Mouse (Mus musculus) midbrain, embryonic 11.5 days (tissue): ENCODE measurements at regions not wholly inside any gene's neighbourhood (a gene's known extent, or its start where the extent isn't known, plus 50 kb on each side); places are given as distances from the start of the nearest gene placed in this dataset.
"Not testable (repeated sequence)": the region's sequence is repeated elsewhere in the genome, so short reads cannot be mapped to it uniquely, and the experiment has no call there.

Experiments
- ATAC-seq: fragments of 200-750 bp; cut with Nextera tagmentation; 2 replicates; pipeline ENCODE4 v1.8.0; 2017; ENCODE audit warnings: moderate TSS enrichment, moderate library complexity; ENCODE audit not compliant: low FRiP score
- DNase-seq: peaks from one replicate; pipeline ENCODE4 v3.0.0; 2015; ENCODE audit warnings: low spot score; ENCODE audit errors: missing footprints
- H3K27ac ChIP-seq: fragments of 300-500 bp; sonication (generic); 2 replicates; pipeline ENCODE4 v1.5.1; 2014; ENCODE audit warnings: low read depth, low read length
- H3K27me3 ChIP-seq: fragments of 300-500 bp; sonication (generic); 2 replicates; pipeline ENCODE4 v1.6.1; 2014; ENCODE audit warnings: mild to moderate bottlenecking, low read length, moderate library complexity, mixed read lengths; ENCODE audit not compliant: control insufficient read depth, insufficient read depth
- H3K36me3 ChIP-seq: fragments of 300-500 bp; sonication (generic); 2 replicates; pipeline ENCODE4 v1.6.1; 2014; ENCODE audit warnings: mild to moderate bottlenecking, low read length, moderate library complexity, mixed read lengths; ENCODE audit not compliant: control insufficient read depth, insufficient read depth
- H3K4me1 ChIP-seq: fragments of 300-500 bp; sonication (generic); 2 replicates; pipeline ENCODE4 v1.6.1; 2014; ENCODE audit warnings: low read length; ENCODE audit not compliant: control insufficient read depth, insufficient read depth
- H3K4me2 ChIP-seq: fragments of 300-500 bp; sonication (generic); 2 replicates; pipeline ENCODE4 v1.6.1; 2014; ENCODE audit warnings: mild to moderate bottlenecking, moderate library complexity
- H3K4me3 ChIP-seq: fragments of 300-500 bp; sonication (generic); 2 replicates; pipeline ENCODE4 v1.5.1; 2014; ENCODE audit warnings: low read depth, low read length
- H3K9ac ChIP-seq: fragments of 300-500 bp; sonication (generic); 2 replicates; pipeline ENCODE4 v1.6.1; 2014; ENCODE audit warnings: low read length
- H3K9me3 ChIP-seq: fragments of 300-500 bp; sonication (generic); 2 replicates; pipeline ENCODE4 v1.6.1; 2016; ENCODE audit warnings: low read length; ENCODE audit not compliant: control insufficient read depth
- WGBS: fragments of 180-500 bp; shearing (Covaris S2); extraction: QIAGEN DNeasy Blood & Tissue Kit; methylation state at CpG from one replicate; pipeline ENCODE4 v1.1.7; 2014; 5-methylcytosine and 5-hydroxymethylcytosine counted together

- peak overlapping the region; percentile 9; the same call in 1 of the 2 replicates for H3K4me3 ChIP-seq
- not testable (repeated sequence) for H3K36me3 ChIP-seq, H3K4me1 ChIP-seq, H3K9ac ChIP-seq, H3K4me2 ChIP-seq, H3K27ac ChIP-seq, H3K27me3 ChIP-seq, H3K9me3 ChIP-seq
- DNase-seq (peak; percentile 82), ATAC-seq (peak; percentile 80)
- 33% methylated on average over 11 of the region's 27 CpGs for WGBS
Measured at GRCm38 (mm10) chrX:97141170-97142085, 69.0 kb downstream of the Pgr15l start.

GRCm38 (mm10) chrX:97142237-97142636 is 69.8 kb downstream of the Pgr15l start:
- Histone ChIP-seq H3K9ac (no peak overlapping the region), H3K36me3 (no peaks in the 10 kb centered on the region), H3K27ac (no peak overlapping the region), H3K9me3 (no peaks in the 10 kb centered on the region), H3K4me3 (peak overlapping the region; percentile 9; the same call in 1 of the 2 replicates), H3K4me1 (no peaks in the 10 kb centered on the region), H3K4me2 (peak overlapping the region; percentile 30; the same call in 1 of the 2 replicates), H3K27me3 (no peaks in the 10 kb centered on the region)
- peak; percentile 81 for DNase-seq
- no peak; the same call in 1 of the 2 replicates for ATAC-seq

- Histone ChIP-seq H3K4me3 (no peak overlapping the region), H3K36me3 (no peaks in the 10 kb centered on the region), H3K9ac (no peak overlapping the region), H3K9me3 (no peaks in the 10 kb centered on the region), H3K4me1 (no peaks in the 10 kb centered on the region), H3K27me3 (no peaks in the 10 kb centered on the region), H3K27ac (no peak overlapping the region), H3K4me2 (no peak overlapping the region)
- ATAC-seq, result no peak
- WGBS, result 88% methylated on average over 2 of the region's 2 CpGs
- no peak for DNase-seq
Measured at GRCm38 (mm10) chrX:97156155-97156554, 83.8 kb downstream of the Pgr15l start.
